Mouse (Mus musculus) cerebellum, postnatal 14 days (tissue): ENCODE results near the gene Prr5l.

Experiments used
- DNase-seq, 2 experiments: peaks; one replicate each; pipeline ENCODE4 v3.0.0; 2021; ENCODE audit warnings: mixed read lengths in 2 of 2

Prr5l gene

DNA sequence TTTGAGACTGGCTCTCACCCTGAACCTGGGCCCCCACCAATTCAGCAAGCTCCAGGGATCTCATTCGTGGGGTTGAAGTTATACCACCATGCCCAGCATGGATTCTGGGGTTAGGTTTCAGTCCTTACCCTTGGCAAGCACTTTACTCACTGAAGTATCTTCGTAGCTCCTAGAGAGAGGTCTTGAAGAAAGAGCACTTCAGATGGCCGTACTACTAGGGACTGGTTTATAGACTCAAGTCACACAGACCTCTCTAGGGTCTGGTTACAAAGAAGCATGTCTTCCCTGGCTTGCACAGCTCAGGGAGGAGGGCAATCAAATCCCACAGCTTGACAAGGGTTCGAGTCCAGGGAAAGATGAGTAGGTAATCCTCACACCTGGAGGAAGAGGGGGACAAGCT is 161.0 kb downstream of the Prr5l start:
- DNase-seq, result no peak

DNA sequence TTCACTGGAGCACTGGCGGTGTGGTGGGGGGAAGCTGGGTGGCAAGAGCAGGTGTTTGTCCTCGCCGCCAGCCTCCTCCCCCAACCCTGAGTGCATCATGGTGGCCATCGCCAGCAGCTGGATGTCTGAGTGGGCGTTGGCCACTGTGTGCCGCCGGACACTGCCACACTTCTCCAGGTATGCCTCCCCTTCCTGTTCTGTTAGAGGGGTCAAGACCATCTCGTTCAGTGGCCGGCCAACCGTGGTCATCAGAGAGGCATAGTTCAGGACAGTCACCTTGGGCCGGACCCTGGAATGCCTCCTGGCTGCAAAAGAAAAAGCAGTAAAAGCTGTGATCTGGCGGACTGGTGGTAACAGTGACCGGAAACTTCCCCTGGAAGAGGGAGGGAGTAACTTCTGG is 165.7 kb downstream of the Prr5l start:
- DNase-seq, result no peak

DNA sequence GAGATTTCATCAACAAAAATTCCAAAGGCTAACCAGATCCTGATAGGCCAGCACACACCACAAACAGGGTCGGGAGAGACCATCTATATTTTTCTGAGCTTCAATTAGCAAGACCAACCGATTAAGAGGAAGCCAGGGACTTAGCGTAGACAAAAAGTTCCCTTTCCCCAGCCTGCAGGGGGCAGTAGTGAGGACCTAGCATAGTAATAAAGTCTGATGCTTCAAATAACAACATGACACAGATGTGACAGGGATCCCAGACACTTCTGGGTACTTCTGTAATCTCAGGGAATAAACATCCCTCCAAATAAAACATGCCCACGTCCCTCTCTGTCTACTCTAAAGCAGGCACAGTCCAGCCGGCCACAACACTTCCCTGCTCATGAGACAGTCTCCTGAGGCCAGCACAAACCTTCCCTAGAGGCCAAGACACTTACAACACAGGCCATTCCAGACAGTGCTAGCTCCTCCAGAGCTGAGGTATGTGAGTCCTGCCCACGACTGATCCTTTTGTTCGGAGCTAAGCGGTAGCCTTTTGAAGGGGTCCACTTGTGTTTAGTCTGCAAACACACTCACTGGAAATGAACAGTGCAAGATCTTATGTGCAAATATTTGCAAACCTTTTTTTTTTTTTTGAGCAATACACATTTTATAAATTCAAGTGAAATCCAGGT is 167.0 kb downstream of the Prr5l start:
- peak in 1 of 2 experiments; percentile 51 for DNase-seq

DNA sequence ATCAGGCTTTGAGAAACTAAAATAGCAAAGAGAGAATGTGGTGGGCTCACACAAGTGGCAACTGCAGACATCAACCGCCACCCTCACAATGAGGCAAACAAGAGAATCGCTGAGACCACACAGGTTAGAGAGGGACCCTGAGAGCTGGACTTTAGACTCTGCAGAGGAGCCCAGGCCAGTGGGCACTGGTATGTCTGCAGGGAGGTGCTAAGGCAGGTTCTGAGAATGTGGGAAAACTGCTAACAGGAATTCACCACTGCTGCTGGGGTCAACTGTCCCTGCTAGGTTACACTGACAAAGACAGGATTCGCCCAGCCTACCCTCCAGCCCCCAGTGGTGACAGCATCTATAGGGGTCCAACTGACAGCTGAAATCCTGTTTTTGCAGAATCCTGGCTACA is 171.2 kb downstream of the Prr5l start:
- DNase-seq, result no peak

DNA sequence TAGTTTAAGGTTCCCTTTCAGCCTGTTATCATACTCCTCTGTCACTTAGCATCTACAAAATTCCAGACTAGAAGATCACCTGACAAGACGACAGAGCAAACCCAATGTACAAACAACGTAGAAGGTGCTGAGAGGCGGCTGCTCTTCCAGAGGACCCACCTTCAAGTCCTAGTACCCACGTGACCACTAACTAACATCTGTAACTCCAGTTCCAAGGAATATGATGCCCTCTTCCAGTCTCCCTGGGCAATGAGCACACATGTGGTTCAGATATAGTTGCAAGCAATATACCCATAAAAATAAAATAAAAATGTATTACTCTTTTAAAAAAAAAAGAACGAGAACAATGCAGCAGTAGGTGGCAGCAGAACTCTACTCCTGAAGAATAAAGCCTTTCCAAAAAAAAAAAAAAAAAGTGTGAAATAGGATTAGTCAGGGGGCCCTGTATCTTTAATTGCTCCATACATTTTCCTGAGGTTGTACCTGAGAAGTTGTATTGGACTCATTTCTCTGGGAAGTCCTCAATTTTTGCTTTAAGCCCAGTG is 176.8 kb downstream of the Prr5l start:
- peak; percentile 26 to 38 for DNase-seq

DNA sequence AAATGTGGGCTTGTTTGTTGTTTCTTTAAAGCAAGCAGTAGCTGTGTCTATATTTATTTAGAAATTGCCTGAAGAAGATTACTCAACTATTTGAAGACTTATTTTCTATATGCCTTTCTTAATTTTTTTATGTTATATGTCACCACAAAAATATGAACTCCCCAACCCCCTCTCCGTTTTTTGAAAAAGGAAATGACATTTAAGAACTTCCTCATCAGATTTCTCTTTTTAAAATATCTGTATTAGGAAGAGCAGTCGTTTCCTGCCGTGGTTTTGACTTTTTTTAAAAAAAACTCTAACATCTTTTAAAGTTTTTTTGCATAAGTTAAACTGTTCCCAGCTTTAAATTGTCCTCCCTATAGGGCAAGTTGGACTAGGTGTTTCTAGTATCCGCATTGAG is 183.5 kb downstream of the Prr5l start:
- no peak for DNase-seq

DNA sequence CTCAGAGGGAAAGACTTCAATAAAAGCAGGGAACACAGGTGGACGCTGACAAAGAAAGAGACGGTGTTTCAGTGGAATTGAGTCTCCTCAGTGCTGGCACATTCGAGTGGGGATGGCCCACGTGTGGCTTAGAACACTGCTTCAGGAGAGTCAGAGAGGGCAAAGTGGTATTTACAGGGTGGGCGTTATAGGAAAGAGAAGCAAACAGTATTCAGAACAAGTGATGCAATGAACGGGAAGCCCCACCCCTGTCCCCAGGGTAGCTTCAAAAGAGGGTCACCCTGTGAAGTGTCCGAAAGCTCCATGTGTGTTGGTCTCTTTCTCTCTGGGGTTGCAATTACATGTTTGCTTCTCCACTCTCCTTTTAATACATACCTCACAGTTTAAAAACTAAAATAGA is 187.2 kb downstream of the Prr5l start:
- DNase-seq, result no peak

DNA sequence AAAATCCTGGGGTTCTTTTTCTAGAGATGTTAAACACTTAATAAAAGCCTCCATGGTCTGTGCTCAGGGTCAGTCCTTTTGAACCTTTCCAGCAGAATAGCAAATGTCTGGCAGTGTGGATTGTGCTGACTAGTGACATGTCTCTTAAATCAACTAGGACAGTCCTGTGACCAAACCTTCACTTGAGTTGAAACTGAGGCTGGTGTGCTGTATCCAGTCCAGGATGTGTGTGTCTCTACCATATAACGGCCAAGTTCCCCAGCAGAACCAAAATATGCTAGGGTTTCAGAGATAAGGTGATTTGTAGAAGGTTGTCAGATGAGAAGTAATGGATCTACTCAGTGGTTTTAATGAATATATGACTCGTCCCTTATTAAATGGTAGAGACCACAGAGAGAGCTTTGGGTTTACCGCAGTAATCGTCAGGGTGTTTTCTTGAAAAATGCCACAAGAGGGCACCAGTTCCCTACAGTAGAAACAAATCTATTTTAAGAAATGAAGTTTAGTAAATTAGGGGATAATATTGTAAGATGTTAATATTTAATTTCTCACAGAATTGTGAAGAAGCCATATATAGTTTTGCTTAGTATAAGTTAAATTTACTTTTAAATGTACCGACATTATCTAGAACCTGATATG is 189.1 kb downstream of the Prr5l start:
- DNase-seq, result peak; percentile 48 to 59

DNA sequence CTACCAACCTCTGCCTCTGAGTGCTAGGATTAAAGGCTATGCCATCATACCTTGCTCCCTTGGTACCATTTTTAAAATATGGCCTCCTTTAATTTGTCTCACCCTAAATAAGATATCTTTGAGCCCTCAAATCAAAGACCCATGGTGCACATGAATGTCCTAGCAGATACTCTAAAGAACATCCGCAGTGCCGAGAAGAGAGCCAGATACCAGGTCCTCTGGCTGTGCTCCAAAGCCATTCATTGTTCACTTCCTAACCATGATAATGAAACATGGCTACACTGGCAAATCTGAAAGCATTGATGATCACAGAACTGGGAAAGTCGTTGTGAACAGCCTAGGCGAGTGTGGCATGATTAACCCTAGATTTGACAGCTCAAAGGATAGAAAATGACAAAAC is 189.8 kb downstream of the Prr5l start:
- DNase-seq, result no peak

DNA sequence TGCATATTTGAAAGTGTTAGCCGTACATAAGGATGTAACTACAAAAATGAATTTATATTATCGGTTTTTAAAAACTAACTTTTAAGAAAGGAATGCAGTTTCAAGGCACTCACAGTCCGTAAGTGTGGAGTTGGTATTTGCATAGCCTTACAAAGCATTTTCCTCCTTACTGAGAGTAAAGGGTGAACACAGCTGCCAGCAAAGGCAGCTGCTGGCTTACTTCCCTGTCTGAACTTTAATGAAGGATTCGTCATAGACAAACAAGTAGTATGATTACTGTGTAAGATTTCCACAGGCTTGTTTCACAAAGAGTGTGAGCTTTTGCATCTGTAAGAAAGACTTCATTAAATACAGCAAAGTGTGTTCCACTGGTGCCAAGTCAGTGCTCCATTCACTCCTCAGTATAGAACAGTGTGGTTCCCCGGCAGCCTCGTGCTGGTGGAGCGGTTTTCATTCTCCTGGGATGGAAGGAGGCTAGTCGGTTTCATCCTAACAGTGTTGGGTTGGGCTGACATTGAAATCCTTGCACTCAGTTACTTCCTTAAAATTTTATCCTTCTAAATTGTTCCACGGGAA is 192.5 kb downstream of the Prr5l start:
- DNase-seq, result no peak

DNA sequence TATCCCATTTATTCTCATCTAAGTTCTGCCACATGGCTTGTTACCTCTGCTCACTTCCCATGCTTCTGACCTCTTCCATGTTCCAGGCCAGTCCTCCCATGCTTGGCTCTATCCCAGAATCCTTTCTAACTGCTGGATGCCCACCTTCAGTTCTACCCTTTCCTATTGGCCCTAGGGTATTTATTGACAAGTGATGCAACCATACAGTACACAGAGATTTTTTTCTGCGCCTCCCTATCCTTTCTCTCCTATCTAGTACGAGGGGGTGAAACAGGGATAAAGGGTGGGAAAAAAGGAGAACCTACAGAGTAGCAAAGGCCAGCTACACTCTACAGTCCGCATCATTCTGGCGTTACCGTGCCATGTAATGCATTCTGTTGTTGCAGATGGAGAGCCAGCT is 194.8 kb downstream of the Prr5l start:
- no peak for DNase-seq

DNA sequence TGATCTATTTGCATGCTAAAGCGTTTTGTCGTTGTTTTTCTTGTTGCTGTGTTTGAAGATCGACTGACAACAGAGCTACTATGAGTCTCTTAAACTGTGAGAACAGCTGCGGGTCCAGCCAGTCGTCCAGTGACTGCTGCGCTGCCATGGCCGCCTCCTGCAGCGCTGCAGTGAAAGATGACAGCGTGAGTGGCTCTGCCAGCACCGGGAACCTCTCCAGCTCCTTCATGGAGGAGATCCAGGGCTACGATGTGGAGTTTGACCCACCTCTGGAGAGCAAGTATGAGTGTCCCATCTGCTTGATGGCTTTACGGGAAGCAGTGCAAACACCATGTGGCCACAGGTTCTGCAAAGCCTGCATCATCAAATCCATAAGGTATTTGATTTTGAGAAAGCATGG is 198.4 kb downstream of the Prr5l start:
- DNase-seq, result peak; percentile 63 to 67

DNA sequence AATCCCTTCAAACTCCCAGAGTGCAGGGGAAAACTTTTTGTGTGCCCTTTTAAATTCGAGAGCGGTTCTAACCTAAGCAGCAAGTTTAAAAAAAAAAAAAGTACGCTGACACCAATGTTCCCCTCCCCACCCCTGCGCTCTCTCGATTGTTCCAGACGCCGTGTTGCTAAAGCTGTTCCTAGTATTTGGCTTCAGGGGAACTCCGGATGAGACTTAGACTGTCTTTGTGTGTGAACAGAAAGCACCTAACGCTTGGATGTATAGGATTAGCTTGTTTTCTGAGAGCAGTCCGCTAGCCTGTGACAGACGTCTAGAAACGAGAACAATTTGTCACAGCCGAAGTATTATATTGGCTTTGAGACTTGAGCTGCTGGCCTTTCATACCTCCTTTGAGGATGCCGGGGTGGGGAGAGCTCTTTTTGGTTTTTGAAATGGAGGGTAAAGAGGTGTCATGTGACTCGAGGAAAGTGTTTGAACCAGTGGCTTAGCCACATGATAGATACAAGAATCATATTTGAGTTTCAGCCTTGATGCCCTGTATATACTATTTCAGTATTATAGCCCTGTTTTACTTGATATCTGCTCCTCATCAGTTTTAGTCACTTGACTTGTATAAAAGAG is 203.6 kb downstream of the Prr5l start:
- no peak for DNase-seq

DNA sequence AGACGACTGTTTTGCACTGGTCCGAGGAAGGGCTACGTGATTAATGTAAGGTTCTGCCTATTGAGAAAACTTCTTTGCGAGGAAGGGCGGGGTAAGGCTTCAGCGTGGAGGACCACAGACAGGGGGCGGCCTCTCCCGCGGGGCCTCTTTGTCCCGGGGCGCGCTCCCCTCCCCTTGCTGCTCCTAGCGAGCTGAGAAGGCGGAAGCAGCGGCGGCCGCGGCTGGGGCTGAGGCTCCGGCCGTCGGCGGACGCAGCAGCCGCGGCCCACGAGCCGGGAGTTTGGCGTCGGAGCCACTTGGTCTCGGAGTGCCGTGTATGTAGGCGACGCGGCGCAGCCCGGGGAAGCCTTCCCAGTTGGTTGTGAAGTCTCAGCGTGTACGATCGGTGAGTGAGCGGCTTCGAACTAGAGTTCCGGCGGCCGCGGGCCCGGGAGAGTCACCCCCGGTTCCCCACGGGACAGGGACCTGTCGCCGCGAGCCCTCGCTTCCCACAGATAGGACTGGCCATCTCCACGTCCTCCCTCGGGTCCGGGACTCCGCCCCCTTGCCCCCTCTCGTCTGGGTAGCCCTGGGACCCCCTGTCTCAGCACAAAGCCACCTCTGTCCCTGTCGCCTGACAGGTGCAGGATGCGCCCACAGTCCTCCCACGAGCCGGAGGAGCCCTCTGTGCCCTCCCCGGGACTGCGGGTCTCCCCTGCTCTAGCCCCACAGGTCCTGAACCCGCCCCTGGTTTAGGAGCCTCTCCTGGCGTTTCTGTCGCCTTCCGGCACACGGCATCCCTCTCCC is 204.4 kb downstream of the Prr5l start, which contains the start of gene Traf6:
Gene Traf6 (plus strand): TSS at position 194 of the 786 bp plus-strand sequence.
- DNase-seq, result peak; percentile 83 to 84

DNA sequence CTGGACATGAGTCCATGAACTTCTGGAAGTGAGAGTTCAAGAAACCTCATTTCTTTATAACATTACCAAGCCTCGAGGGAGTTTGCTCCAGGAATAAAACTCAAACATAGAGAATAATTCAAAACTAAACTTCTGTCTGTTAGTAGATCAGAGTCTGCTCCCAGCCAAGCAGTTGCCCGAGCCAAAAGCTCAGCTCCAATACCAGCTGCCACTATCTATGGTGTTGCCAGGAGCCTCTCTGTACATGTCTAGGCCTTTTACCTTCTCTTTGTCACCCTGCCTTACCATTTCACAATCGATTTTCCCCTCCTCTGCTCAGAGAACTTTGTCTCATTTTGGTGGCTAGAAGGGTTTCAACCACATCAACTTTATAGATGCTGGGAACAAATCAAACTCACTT is 209.3 kb downstream of the Prr5l start:
- peak; percentile 45 to 50 for DNase-seq

DNA sequence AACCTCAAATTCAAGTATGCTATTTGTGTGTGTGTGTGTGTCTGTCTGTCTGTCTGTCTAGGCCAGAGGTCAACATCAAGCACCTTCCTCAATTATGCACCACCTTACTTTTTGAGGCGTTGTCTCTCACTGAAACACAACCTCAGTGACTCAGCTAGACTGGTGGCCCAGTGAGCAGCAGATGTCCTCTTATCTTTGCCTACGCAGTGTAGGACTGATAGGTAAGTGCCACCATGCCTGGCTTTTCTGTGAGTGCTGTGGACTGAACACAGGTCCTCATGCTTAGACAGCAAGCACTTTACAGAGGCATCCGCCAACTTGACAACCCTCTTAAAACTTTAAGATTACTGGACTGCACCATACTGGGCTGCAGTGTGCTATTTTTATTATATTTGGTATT is 214.1 kb downstream of the Prr5l start:
- no peak for DNase-seq

DNA sequence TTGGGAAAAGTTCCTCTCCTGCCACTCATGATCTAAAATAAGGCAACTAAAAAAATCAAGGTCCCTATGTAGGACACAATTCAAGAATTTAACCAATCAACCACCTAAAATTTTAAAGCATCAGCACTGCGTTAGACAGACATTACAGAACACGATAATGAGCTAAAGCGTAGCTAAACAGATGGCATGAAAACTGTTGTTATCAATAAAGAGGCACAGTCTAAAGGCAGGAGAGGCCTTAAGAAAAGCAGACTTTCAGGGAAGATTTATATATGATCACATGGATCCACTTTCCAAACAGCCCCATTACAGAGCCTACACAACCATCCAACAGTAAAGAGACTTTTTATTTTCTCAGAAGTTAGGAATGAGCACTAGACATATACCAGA is 217.1 kb downstream of the Prr5l start:
- DNase-seq, result no peak

DNA sequence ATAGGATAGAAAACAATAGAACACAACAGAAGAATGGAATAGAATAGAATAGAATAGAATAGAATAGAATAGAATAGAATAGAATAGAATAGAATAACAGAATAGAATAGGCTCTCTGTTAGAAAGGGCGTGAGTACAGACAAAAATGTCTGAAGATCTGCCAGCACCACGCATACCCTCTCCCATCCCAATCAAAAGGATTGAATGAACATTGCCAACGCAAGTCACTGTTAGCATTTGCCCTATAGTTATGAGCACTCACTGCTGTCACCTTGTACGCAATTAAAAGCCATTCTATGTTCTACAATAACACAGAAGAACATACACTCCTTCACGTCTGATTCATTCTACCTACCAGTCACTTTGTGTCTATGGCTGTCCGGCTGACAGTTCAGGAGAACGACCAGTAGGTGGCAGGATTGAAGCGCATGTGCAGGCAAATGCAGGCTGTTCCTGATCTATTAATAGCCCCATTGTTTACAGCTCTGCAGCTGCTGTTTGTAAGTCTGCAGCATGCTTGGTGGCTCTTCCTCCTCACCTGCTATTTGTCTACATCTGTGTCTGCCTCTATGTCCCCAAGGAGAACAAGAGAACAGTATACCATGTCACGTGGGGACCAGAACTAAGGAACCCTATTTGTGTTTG is 217.6 kb downstream of the Prr5l start:
- DNase-seq, result peak; percentile 85 to 89
